Mouse (Mus musculus) limb, embryonic 14.5 days (tissue): ENCODE data around the gene Olfr1079. TPM values are rescaled to one million over a fixed set of nuclear protein-coding genes. Genes with fewer than 3 reads are reported as not detected.
"Not testable (repeated sequence)": the region's sequence is repeated elsewhere in the genome, so short reads cannot be mapped to it uniquely, and the experiment has no call there.

Experiments
- ATAC-seq: fragments of 200-750 bp; cut with Nextera tagmentation; 2 replicates; pipeline ENCODE4 v1.8.0; 2017; ENCODE audit warnings: low read depth, moderate number of reproducible peaks, moderate TSS enrichment; ENCODE audit not compliant: low FRiP score
- DNase-seq: peaks from one replicate; pipeline ENCODE4 v3.0.0-alpha.2; 2015; ENCODE audit warnings: low spot score
- H3K27ac ChIP-seq: fragments of 300-500 bp; sonication (generic); replicated peaks from 2 replicates; pipeline ENCODE4 v1.5.1; 2014; ENCODE audit warnings: low read depth, mild to moderate bottlenecking, low read length, moderate library complexity, mixed read lengths
- H3K27me3 ChIP-seq: fragments of 300-500 bp; sonication (generic); 2 replicates; pipeline ENCODE4 v1.6.1; 2014; ENCODE audit warnings: low read length, mixed read lengths; ENCODE audit not compliant: control insufficient read depth, insufficient read depth
- H3K36me3 ChIP-seq: fragments of 300-500 bp; sonication (generic); 2 replicates; pipeline ENCODE4 v1.6.1; 2014; ENCODE audit warnings: mild to moderate bottlenecking, low read length, moderate library complexity, mixed read lengths; ENCODE audit not compliant: control insufficient read depth, insufficient read depth
- H3K4me1 ChIP-seq: fragments of 300-500 bp; sonication (generic); 2 replicates; pipeline ENCODE4 v1.6.1; 2014; ENCODE audit warnings: antibody characterized with exemption, low read length, mixed read lengths; ENCODE audit not compliant: control insufficient read depth, insufficient read depth
- H3K4me2 ChIP-seq: fragments of 300-500 bp; sonication (generic); replicated peaks from 2 replicates; pipeline ENCODE4 v1.6.1; 2014; ENCODE audit warnings: low read depth, mild to moderate bottlenecking, low read length, moderate library complexity; ENCODE audit not compliant: severe bottlenecking
- H3K4me3 ChIP-seq: fragments of 300-500 bp; sonication (generic); replicated peaks from 2 replicates; pipeline ENCODE4 v1.5.1; 2014; ENCODE audit warnings: low read length
- H3K9ac ChIP-seq: fragments of 300-500 bp; sonication (generic); 2 replicates; pipeline ENCODE4 v1.6.1; 2014; ENCODE audit warnings: mild to moderate bottlenecking, low read depth, low read length, moderate library complexity; ENCODE audit not compliant: severe bottlenecking
- H3K9me3 ChIP-seq: fragments of 300-500 bp; sonication (generic); 2 replicates; pipeline ENCODE4 v1.6.1; 2016; ENCODE audit warnings: low read length; ENCODE audit not compliant: control insufficient read depth
- POLR2A ChIP-seq: fragments of 200-500 bp; IDR thresholded peaks from 2 replicates; pipeline ENCODE4 v1.8.0; 2012; ENCODE audit warnings: inconsistent platforms, mild to moderate bottlenecking, moderate library complexity, borderline replicate concordance; ENCODE audit not compliant: insufficient read depth, insufficient read length; ENCODE audit errors: extremely low read depth
- WGBS: fragments of 180-500 bp; shearing (Covaris S2); extraction: QIAGEN DNeasy Blood & Tissue Kit; methylation state at CpG from one replicate; pipeline ENCODE4 v1.1.7; 2014; 5-methylcytosine and 5-hydroxymethylcytosine counted together
- polyA plus RNA-seq, 2 experiments: library from polyadenylated mRNA; depleted of rRNA in 1 of 2; stranded (reverse) in 1 of 2; unstranded in 1 of 2; fragments of >200 nt; fragmentation: Nextera tagmentation in 1 of 2; extraction: Ambion mirVana in 1 of 2; gene quantifications; 2 replicates each; pipeline versions ENCODE4 v1.2.1 to v1.2.3; 2012 to 2014

Gene Olfr1079
- not detected in 2 replicates for polyA plus RNA-seq (2012; rRNA removed)
- polyA plus RNA-seq (2014; fragmentation: Nextera tagmentation; extraction: Ambion mirVana), result not detected in 2 replicates

GRCm38 (mm10) chr2:86542380-86542779 is at the start of gene Olfr1079:
Olfr1079 (minus strand) TSS chr2:86542480.
- Histone ChIP-seq H3K27ac (no peak within 1 kb of the TSS), H3K36me3 (no peaks in the 10 kb centered on the region), H3K4me3 (no peak within 1 kb of the TSS), H3K9me3 (no peaks in the 10 kb centered on the region), H3K4me1 (no peaks in the 10 kb centered on the region), H3K4me2 (no peak within 1 kb of the TSS), H3K9ac (no peak within 1 kb of the TSS), H3K27me3 (no peaks in the 10 kb centered on the region)
- ATAC-seq (no peak), DNase-seq (no peak)
- TF ChIP-seq POLR2A, result no peak
- 77% methylated on average over 1 of the region's 1 CpGs for WGBS

- not testable (repeated sequence) for H3K27me3 ChIP-seq, H3K36me3 ChIP-seq, H3K4me2 ChIP-seq, ATAC-seq, H3K4me1 ChIP-seq, DNase-seq, H3K4me3 ChIP-seq, H3K9me3 ChIP-seq, H3K27ac ChIP-seq, H3K9ac ChIP-seq
Observed at GRCm38 (mm10) chr2:86558135-86558534, 15.9 kb upstream of the Olfr1079 start, which contains the start of gene Olfr1080. Olfr1080 (minus strand) TSS chr2:86558235.

DNA sequence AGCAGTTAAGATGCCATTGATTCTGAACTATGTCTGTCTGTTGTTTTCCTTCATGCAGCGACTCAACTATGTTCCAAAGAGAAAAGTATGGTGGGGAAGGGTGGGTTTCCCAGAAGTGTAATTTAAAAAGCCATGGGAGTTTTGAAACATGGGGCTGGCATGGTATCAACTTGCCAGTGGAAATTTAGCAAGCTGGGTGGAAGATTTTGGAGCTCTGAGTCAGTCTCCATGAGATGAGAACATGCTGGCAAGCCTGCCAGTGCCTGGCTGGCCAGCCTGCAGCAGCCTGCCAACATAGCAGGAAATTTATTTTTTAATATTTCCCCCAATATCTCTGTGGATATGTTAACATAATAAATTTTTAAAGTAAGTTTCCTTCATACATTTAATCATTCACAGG is 11.3 kb downstream of the Olfr1079 start:
- ATAC-seq (no peak), DNase-seq (no peak)
- Histone ChIP-seq H3K36me3 (no peaks in the 10 kb centered on the region), H3K9me3 (no peaks in the 10 kb centered on the region), H3K9ac (no peak overlapping the region), H3K4me2 (no peak overlapping the region), H3K27ac (no peak overlapping the region), H3K27me3 (no peaks in the 10 kb centered on the region), H3K4me1 (no peaks in the 10 kb centered on the region), H3K4me3 (no peak overlapping the region)
- TF ChIP-seq POLR2A, result no peak
- WGBS, result 71% methylated on average over 1 of the region's 1 CpGs

- ATAC-seq (no peak), DNase-seq (no peak)
- H3K27ac ChIP-seq, result no peak within 1 kb of the TSS
- 88% methylated on average over 1 of the region's 1 CpGs for WGBS
- H3K4me3 ChIP-seq, result no peak within 1 kb of the TSS
- no peak for TF ChIP-seq POLR2A
- H3K27me3 ChIP-seq, result no peaks in the 10 kb centered on the region
- no peaks in the 10 kb centered on the region for H3K9me3 ChIP-seq
- H3K4me2 ChIP-seq, result no peak within 1 kb of the TSS
- no peaks in the 10 kb centered on the region for H3K4me1 ChIP-seq
- H3K9ac ChIP-seq, result no peak within 1 kb of the TSS
- H3K36me3 ChIP-seq, result no peaks in the 10 kb centered on the region
Observed at GRCm38 (mm10) chr2:86508161-86508560, 34.1 kb downstream of the Olfr1079 start, which contains the start of gene Olfr1076. Olfr1076 (plus strand) TSS chr2:86508461.

DNA sequence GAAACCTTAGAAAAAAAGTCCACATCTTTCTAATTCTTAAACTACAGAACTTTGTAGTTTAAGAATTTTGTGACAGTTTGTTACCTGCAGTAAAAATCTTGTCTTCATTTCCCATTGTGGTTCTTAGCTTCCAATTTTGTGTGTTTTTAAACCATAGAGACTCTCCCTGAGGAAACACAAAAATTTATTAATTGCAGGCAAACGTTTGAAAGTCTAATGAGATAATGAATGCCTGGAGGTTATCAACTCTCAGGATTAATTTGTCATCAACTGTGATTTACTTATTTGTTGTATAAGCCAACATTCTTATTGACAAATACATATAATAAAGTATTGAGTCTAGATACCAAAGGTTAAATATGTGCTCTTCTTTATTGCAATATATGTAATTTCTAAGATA is 55.0 kb downstream of the Olfr1079 start, which contains the start of gene Olfr228:
Gene Olfr228 (minus strand): TSS at position 101 of the 400 bp plus-strand sequence.
- 27% methylated on average over 1 of the region's 1 CpGs for WGBS
- Histone ChIP-seq H3K4me2 (no peak within 1 kb of the TSS), H3K27ac (no peak within 1 kb of the TSS), H3K9me3 (no peaks in the 10 kb centered on the region), H3K9ac (no peak within 1 kb of the TSS), H3K27me3 (no peaks in the 10 kb centered on the region), H3K4me1 (no peaks in the 10 kb centered on the region), H3K4me3 (no peak within 1 kb of the TSS), H3K36me3 (no peaks in the 10 kb centered on the region)
- TF ChIP-seq POLR2A, result no peak
- ATAC-seq (no peak), DNase-seq (no peak)

Other genes starting within 250 kb of the Olfr1079 start
- not detected in 2 replicates for gene Olfr1053, start 227.2 kb downstream of the Olfr1079 start, polyA plus RNA-seq (2012; rRNA removed)
- not detected in 2 replicates for gene Olfr1053, start 227.2 kb downstream of the Olfr1079 start, polyA plus RNA-seq (2014; fragmentation: Nextera tagmentation; extraction: Ambion mirVana)
- gene Olfr1054, start 207.0 kb downstream of the Olfr1079 start, polyA plus RNA-seq (2012; rRNA removed), result not detected in 2 replicates
- gene Olfr1054, start 207.0 kb downstream of the Olfr1079 start, polyA plus RNA-seq (2014; fragmentation: Nextera tagmentation; extraction: Ambion mirVana), result not detected in 2 replicates
- gene Olfr1055, start 192.2 kb downstream of the Olfr1079 start, polyA plus RNA-seq (2012; rRNA removed), result not detected in 2 replicates
- not detected in 2 replicates for gene Olfr1055, start 192.2 kb downstream of the Olfr1079 start, polyA plus RNA-seq (2014; fragmentation: Nextera tagmentation; extraction: Ambion mirVana)
- not detected in 2 replicates for gene Olfr1056, start 180.0 kb downstream of the Olfr1079 start, polyA plus RNA-seq (2012; rRNA removed)
- gene Olfr1056, start 180.0 kb downstream of the Olfr1079 start, polyA plus RNA-seq (2014; fragmentation: Nextera tagmentation; extraction: Ambion mirVana), result not detected in 2 replicates
- not detected in 2 replicates for gene Olfr1057, start 164.1 kb downstream of the Olfr1079 start, polyA plus RNA-seq (2012; rRNA removed)
- gene Olfr1057, start 164.1 kb downstream of the Olfr1079 start, polyA plus RNA-seq (2014; fragmentation: Nextera tagmentation; extraction: Ambion mirVana), result not detected in 2 replicates
- not detected in 2 replicates for gene Olfr1058, start 153.9 kb downstream of the Olfr1079 start, polyA plus RNA-seq (2012; rRNA removed)
- gene Olfr1058, start 153.9 kb downstream of the Olfr1079 start, polyA plus RNA-seq (2014; fragmentation: Nextera tagmentation; extraction: Ambion mirVana), result not detected in 2 replicates
- gene Olfr1061, start 128.4 kb downstream of the Olfr1079 start, polyA plus RNA-seq (2012; rRNA removed), result not detected in 2 replicates
- gene Olfr1061, start 128.4 kb downstream of the Olfr1079 start, polyA plus RNA-seq (2014; fragmentation: Nextera tagmentation; extraction: Ambion mirVana), result not detected in 2 replicates
- gene Olfr1062, start 115.7 kb downstream of the Olfr1079 start, polyA plus RNA-seq (2012; rRNA removed), result not detected in 2 replicates
- not detected in 2 replicates for gene Olfr1062, start 115.7 kb downstream of the Olfr1079 start, polyA plus RNA-seq (2014; fragmentation: Nextera tagmentation; extraction: Ambion mirVana)
- gene Olfr1065, start 91.9 kb downstream of the Olfr1079 start, polyA plus RNA-seq (2012; rRNA removed), result not detected in 2 replicates
- gene Olfr1065, start 91.9 kb downstream of the Olfr1079 start, polyA plus RNA-seq (2014; fragmentation: Nextera tagmentation; extraction: Ambion mirVana), result not detected in 2 replicates
- not detected in 2 replicates for gene Olfr1066, start 86.2 kb downstream of the Olfr1079 start, polyA plus RNA-seq (2012; rRNA removed)
- not detected in 2 replicates for gene Olfr1066, start 86.2 kb downstream of the Olfr1079 start, polyA plus RNA-seq (2014; fragmentation: Nextera tagmentation; extraction: Ambion mirVana)
- not detected in 2 replicates for gene Olfr228, start 55.1 kb downstream of the Olfr1079 start, polyA plus RNA-seq (2012; rRNA removed)
- gene Olfr228, start 55.1 kb downstream of the Olfr1079 start, polyA plus RNA-seq (2014; fragmentation: Nextera tagmentation; extraction: Ambion mirVana), result not detected in 2 replicates
- gene Olfr1076, start 34.0 kb downstream of the Olfr1079 start, polyA plus RNA-seq (2012; rRNA removed), result not detected in 2 replicates
- gene Olfr1076, start 34.0 kb downstream of the Olfr1079 start, polyA plus RNA-seq (2014; fragmentation: Nextera tagmentation; extraction: Ambion mirVana), result not detected in 2 replicates
- gene Olfr1080, start 15.8 kb upstream of the Olfr1079 start, polyA plus RNA-seq (2012; rRNA removed), result not detected in 2 replicates
- not detected in 2 replicates for gene Olfr1080, start 15.8 kb upstream of the Olfr1079 start, polyA plus RNA-seq (2014; fragmentation: Nextera tagmentation; extraction: Ambion mirVana)
- not detected in 2 replicates for gene Olfr1082, start 56.5 kb upstream of the Olfr1079 start, polyA plus RNA-seq (2012; rRNA removed)
- not detected in 2 replicates for gene Olfr1082, start 56.5 kb upstream of the Olfr1079 start, polyA plus RNA-seq (2014; fragmentation: Nextera tagmentation; extraction: Ambion mirVana)
- not detected in 2 replicates for gene Olfr1084, start 97.2 kb upstream of the Olfr1079 start, polyA plus RNA-seq (2012; rRNA removed)
- not detected in 2 replicates for gene Olfr1084, start 97.2 kb upstream of the Olfr1079 start, polyA plus RNA-seq (2014; fragmentation: Nextera tagmentation; extraction: Ambion mirVana)
- not detected in 2 replicates for gene Olfr1085, start 119.5 kb upstream of the Olfr1079 start, polyA plus RNA-seq (2012; rRNA removed)
- gene Olfr1085, start 119.5 kb upstream of the Olfr1079 start, polyA plus RNA-seq (2014; fragmentation: Nextera tagmentation; extraction: Ambion mirVana), result not detected in 2 replicates
- gene Olfr1086, start 137.6 kb upstream of the Olfr1079 start, polyA plus RNA-seq (2012; rRNA removed), result not detected in 2 replicates
- not detected in 2 replicates for gene Olfr1086, start 137.6 kb upstream of the Olfr1079 start, polyA plus RNA-seq (2014; fragmentation: Nextera tagmentation; extraction: Ambion mirVana)
- gene Olfr1087, start 155.9 kb upstream of the Olfr1079 start, polyA plus RNA-seq (2012; rRNA removed), result not detected in 2 replicates
- gene Olfr1087, start 155.9 kb upstream of the Olfr1079 start, polyA plus RNA-seq (2014; fragmentation: Nextera tagmentation; extraction: Ambion mirVana), result not detected in 2 replicates
- gene Olfr1089, start 191.2 kb upstream of the Olfr1079 start, polyA plus RNA-seq (2012; rRNA removed), result not detected in 2 replicates
- not detected in 2 replicates for gene Olfr1089, start 191.2 kb upstream of the Olfr1079 start, polyA plus RNA-seq (2014; fragmentation: Nextera tagmentation; extraction: Ambion mirVana)
- gene Olfr1090, start 216.5 kb upstream of the Olfr1079 start, polyA plus RNA-seq (2012; rRNA removed), result not detected in 2 replicates
- not detected in 2 replicates for gene Olfr1090, start 216.5 kb upstream of the Olfr1079 start, polyA plus RNA-seq (2014; fragmentation: Nextera tagmentation; extraction: Ambion mirVana)
- gene Olfr1093, start 240.0 kb upstream of the Olfr1079 start, polyA plus RNA-seq (2012; rRNA removed), result not detected in 2 replicates
- not detected in 2 replicates for gene Olfr1093, start 240.0 kb upstream of the Olfr1079 start, polyA plus RNA-seq (2014; fragmentation: Nextera tagmentation; extraction: Ambion mirVana)